Mouse (Mus musculus) megakaryocyte, embryonic 14.5 days (primary cell): ENCODE measurements around the gene Psmc3ip.

Source experiments
- FLI1 ChIP-seq: IDR thresholded peaks from 2 replicates; pipeline ENCODE4 v1.6.1; 2012; ENCODE audit warnings: low read length, inconsistent platforms, mixed read lengths
- GATA1 ChIP-seq: IDR thresholded peaks from 3 replicates; pipeline ENCODE4 v1.6.1; 2012; ENCODE audit warnings: mixed read lengths, low read length, inconsistent platforms, borderline replicate concordance

DNA sequence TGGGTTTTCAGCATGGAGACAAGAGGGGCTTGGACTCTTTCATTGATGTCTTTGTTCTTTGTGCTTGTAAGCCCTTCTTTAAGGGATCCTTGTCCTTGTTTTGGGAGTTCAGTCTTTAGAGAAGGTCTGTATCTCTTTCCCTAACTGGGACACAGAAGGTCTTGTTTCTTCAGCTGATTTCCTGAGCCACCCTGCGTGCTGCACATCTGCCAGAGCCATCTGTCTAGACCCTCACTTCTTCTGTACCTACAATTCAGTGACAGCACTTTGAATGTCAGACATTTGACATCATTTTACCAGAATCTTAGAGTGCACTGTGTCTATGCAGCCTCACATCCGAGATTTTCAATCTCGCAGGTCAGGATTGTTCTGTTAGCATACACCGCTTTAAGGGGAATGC, 49.4 kb downstream of the Psmc3ip start:
- no peak for TF ChIP-seq GATA1
- TF ChIP-seq FLI1 = no peak
